Comparison of ENCODE assay signal across 20 mouse cellular contexts in genomic region chr1:107503294-107503693, GRCm38 (mm10). TPM values are rescaled to one million over a fixed set of nuclear protein-coding genes. Genes with fewer than 3 reads are reported as not detected.
"Had no signal": no experiment of that assay in that cellular context is flagged by ENCODE, and none has a peak within 500 bp of the region (broad histone marks: within the 10 kb centered on the region; RNA-seq: fewer than 3 reads in every experiment).

No protein-coding gene starts in this region.

- H3K4me1 ChIP-seq: kidney, embryonic 15.5 days; limb, embryonic 10.5 days; limb, embryonic 13.5 days; liver, embryonic 13.5 days; midbrain, embryonic 13.5 days; neural tube, embryonic 13.5 days had no signal

- H3K36me3 ChIP-seq: kidney, embryonic 15.5 days; limb, embryonic 10.5 days; limb, embryonic 13.5 days; liver, embryonic 13.5 days; midbrain, embryonic 13.5 days; neural tube, embryonic 13.5 days had no signal

- H3K4me3 ChIP-seq: kidney, embryonic 15.5 days; limb, embryonic 10.5 days; limb, embryonic 13.5 days; liver, embryonic 13.5 days; midbrain, embryonic 13.5 days; myocyte; neural tube, embryonic 13.5 days had no signal

- H3K27me3 ChIP-seq: kidney, embryonic 15.5 days; limb, embryonic 13.5 days; liver, embryonic 13.5 days; midbrain, embryonic 13.5 days; neural tube, embryonic 13.5 days had no signal

- ATAC-seq: liver, postnatal 0 days; lung, postnatal 0 days; midbrain, embryonic 13.5 days; midbrain, embryonic 16.5 days had no signal

- DNase-seq: kidney, adult 2 months; kidney, postnatal 10 days; kidney, postnatal 36 days; layer of hippocampus, adult 9-11 months; liver, embryonic 13.5 days; liver, postnatal 0 days; lung, embryonic 14.5 days; thymus, adult 18-20 months; thymus, postnatal 36 days had no signal

- H3K9me3 ChIP-seq: kidney, embryonic 15.5 days; limb, embryonic 10.5 days; limb, embryonic 13.5 days; liver, embryonic 13.5 days; midbrain, embryonic 13.5 days; neural tube, embryonic 13.5 days had no signal

RNA-seq across cellular contexts. Expression of gene Serpinb2, which starts 7.9 kb away (rescaled TPM):
- total RNA-seq: layer of hippocampus, adult 18-20 months; layer of hippocampus, postnatal 25 days; liver, adult 2 months had no signal
- polyA plus RNA-seq: liver, adult 2 months; midbrain, embryonic 13.5 days; midbrain, embryonic 16.5 days had no signal
